Mouse (Mus musculus): ENCODE results near the gene Bclaf1. TPM values are rescaled to one million over a fixed set of nuclear protein-coding genes. Genes with fewer than 3 reads are reported as not detected.

Bclaf1 gene
- polyA plus RNA-seq, 1 experiment from 2014 or later, result 103 TPM

DNA sequence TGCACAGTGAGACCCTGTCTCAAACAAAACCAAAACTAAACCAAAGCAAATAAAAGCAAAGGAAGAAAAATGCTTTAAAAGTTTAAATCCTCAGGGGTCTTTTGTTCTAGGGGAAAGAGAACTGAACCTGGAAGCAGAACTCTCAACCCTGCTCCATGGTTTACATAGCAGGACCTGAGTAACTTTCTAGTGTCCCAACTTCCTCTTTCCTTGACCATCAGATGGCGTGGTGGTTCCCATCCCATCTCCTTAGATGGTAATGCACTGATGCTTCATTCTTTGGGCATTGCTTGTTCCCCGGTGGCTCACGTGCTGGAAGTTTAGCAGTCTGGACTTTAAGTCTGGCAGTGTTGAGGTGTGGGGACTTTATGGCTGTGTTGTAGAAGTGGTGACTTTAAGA lies 69.1 kb downstream of the Bclaf1 start:
- Histone ChIP-seq H3K27ac (ENCODE audit: low read length) (no peak overlapping the region), H3K4me1 (ENCODE audit: control insufficient read depth, insufficient read depth, low read length) (no peaks in the 10 kb centered on the region), H3K27me3 (ENCODE audit: control insufficient read depth, insufficient read depth, low read length) (no peaks in the 10 kb centered on the region), H3K9ac (ENCODE audit: low read length) (no peak overlapping the region), H3K9me3 (replicated peaks; ENCODE audit: control insufficient read depth, low read length) (no peaks in the 10 kb centered on the region), H3K4me2 (ENCODE audit: low read depth, low read length) (no peak overlapping the region), H3K36me3 (ENCODE audit: control insufficient read depth, insufficient read depth, low read length) (no peaks in the 10 kb centered on the region), H3K4me3 (replicated peaks; ENCODE audit: low read length) (no peak overlapping the region)
- WGBS, result 74% methylated on average over 3 of the region's 3 CpGs
- ATAC-seq (ENCODE audit: insufficient read depth, low FRiP score), result no peak

DNA sequence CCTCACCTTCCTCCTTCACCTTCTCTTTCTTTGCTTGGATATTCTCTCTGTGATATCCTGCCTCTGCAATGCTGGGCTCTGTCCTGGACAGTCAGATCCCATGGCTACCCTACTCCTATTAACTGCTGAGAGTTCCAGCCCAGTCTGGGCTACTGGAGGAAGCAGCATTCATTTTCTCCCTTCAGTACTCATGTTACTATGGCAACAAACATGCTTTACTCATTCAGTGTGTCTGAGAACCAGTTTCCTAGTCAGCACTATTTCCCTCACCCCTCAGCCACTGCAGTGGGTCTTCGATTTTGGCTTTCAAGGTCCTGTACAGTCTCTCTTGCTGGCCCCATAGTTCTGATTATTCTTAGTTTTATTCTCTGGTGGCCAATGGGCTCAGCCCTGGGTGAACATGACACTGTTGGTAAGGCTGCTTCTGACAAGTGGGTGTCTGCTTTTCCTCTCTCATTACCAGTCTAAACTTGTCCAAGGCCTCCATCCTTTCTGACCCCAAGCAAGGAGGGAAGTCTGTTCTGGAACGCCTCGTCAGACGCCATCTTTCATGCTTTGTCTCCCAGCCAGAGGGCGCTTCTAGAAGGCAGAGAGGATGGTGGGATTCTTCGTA lies 70.6 kb downstream of the Bclaf1 start:
- no peak for ATAC-seq (ENCODE audit: insufficient read depth, low FRiP score)
- 63% methylated on average over 6 of the region's 6 CpGs for WGBS
- Histone ChIP-seq H3K4me3 (replicated peaks; ENCODE audit: low read length) (no peak overlapping the region), H3K9ac (ENCODE audit: low read length) (no peak overlapping the region), H3K36me3 (ENCODE audit: control insufficient read depth, insufficient read depth, low read length) (no peaks in the 10 kb centered on the region), H3K27me3 (ENCODE audit: control insufficient read depth, insufficient read depth, low read length) (no peaks in the 10 kb centered on the region), H3K27ac (ENCODE audit: low read length) (no peak overlapping the region), H3K4me2 (ENCODE audit: low read depth, low read length) (no peak overlapping the region), H3K9me3 (replicated peaks; ENCODE audit: control insufficient read depth, low read length) (no peaks in the 10 kb centered on the region), H3K4me1 (ENCODE audit: control insufficient read depth, insufficient read depth, low read length) (no peaks in the 10 kb centered on the region)

DNA sequence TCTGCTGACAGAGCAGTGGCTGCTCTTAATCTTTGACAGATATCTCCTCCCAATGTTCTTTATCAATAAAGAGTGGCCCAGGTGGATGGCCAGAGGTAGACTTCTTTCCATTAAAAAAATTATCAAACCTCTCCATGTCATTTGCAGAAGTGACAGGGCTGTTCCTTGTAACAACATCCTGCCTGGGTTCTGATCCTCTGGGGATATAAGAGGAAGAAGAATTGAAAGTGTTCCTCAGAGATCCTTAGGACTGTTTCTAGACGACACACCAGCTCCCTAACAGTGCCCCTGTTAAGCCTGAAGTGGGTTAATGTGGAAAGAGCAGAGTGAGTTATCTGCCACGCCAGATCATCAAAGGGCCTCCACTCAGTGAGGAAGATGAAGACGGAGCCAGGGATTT lies 78.3 kb downstream of the Bclaf1 start:
- Histone ChIP-seq H3K4me3 (replicated peaks; ENCODE audit: low read length) (no peak overlapping the region), H3K9me3 (replicated peaks; ENCODE audit: control insufficient read depth, low read length) (no peaks in the 10 kb centered on the region), H3K4me1 (ENCODE audit: control insufficient read depth, insufficient read depth, low read length) (no peaks in the 10 kb centered on the region), H3K9ac (ENCODE audit: low read length) (no peak overlapping the region), H3K27ac (ENCODE audit: low read length) (no peak overlapping the region), H3K27me3 (ENCODE audit: control insufficient read depth, insufficient read depth, low read length) (no peaks in the 10 kb centered on the region), H3K4me2 (ENCODE audit: low read depth, low read length) (no peak overlapping the region), H3K36me3 (ENCODE audit: control insufficient read depth, insufficient read depth, low read length) (no peaks in the 10 kb centered on the region)
- 57% methylated on average over 3 of the region's 3 CpGs for WGBS
- no peak for ATAC-seq (ENCODE audit: insufficient read depth, low FRiP score)

Small RNA genes within 50 kb of the gene (microRNA-seq; reads per million reads assigned to microRNA genes)
- not detected for gene Mir6413

Other genes starting within 250 kb of the Bclaf1 start
- gene Map7, start 164.0 kb upstream of the Bclaf1 start, polyA plus RNA-seq (2015; fragmentation: Nextera tagmentation; extraction: Ambion mirVana), result 19.4 and 20.2 TPM in 2 replicates
- 1.5 and 1.6 TPM in 2 replicates for gene Mtfr2, start 35.3 kb downstream of the Bclaf1 start, polyA plus RNA-seq (2015; fragmentation: Nextera tagmentation; extraction: Ambion mirVana)

All from stomach, embryonic 16.5 days (tissue).